ENCODE assay signal across 8 mouse cellular contexts in the genomic region with DNA sequence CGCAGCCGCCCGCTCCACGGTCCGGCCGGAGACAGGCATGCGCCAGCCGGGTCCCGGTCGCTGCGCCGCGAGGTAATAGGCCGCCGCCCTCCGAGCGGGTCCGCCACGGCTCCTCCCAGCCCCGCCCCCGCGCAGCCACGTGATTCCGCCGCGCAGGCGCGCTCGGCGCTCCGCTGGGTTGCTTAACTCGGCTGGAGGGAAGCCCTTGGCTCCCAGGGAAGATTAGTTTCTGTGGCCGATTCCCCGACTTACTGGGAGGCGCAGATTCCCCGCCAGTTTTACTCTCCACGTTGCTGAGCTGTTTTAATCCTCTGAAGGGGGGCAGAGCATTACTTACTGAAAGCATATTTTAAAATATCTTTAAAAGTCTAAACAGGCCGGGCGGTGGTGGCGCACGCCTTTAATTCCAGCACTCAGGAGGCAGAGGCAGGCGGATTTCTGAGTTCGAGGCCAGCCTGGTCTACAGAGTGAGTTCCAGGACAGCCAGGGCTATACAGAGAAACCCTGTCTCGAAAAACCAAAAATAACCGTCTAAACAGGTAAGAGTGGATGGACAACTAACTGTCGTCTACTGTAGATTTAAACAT. TPM values are rescaled to one million over a fixed set of nuclear protein-coding genes. Genes with fewer than 3 reads are reported as not detected.
A peak's percentile ranks its signal among the peaks of the same experiment; 100 is the strongest.
DNase-seq lines count a peak whose midpoint lies in the region; ATAC-seq and TF ChIP-seq lines count a peak whose summit lies in the region.

A gene (minus strand): TSS at position 69 of the 587 bp plus-strand sequence.

- ATAC-seq in hindbrain, embryonic 11.5 days (ENCODE audit: low FRiP score), result peak; percentile 98
- peak; percentile 98 for ATAC-seq in lung, embryonic 16.5 days (ENCODE audit: low read depth)

- H3K27me3 ChIP-seq in hindbrain, embryonic 11.5 days (ENCODE audit: control insufficient read depth, insufficient read depth, low read length), result no peaks in the 10 kb centered on the region
- no peaks in the 10 kb centered on the region for H3K27me3 ChIP-seq in lung, embryonic 16.5 days (ENCODE audit: control insufficient read depth, insufficient read depth, low read depth, low read length)
- H3K27me3 ChIP-seq in thymus, adult 2 months (ENCODE audit: control insufficient read depth, insufficient read depth, low read length), result no peaks in the 10 kb centered on the region

- H3K36me3 ChIP-seq in hindbrain, embryonic 11.5 days (ENCODE audit: control insufficient read depth, insufficient read depth, low read length), result peaks cover 4% of the 10 kb centered on the region; the same call in 1 of the 2 replicates
- peaks cover 22% of the 10 kb centered on the region for H3K36me3 ChIP-seq in lung, embryonic 16.5 days (ENCODE audit: control insufficient read depth, insufficient read depth, low read length)
- H3K36me3 ChIP-seq in thymus, adult 2 months (ENCODE audit: control insufficient read depth, insufficient read depth, low read length), result peaks cover 15% of the 10 kb centered on the region

- peak; percentile 97 for DNase-seq in Muller cell, postnatal 12 days (ENCODE audit: inconsistent ontology term)
- peak; percentile 95 for DNase-seq in cerebellum, adult 9-11 months
- DNase-seq in frontal cortex, adult 2 months (ENCODE audit: extremely low spot score in 1 of 2, low spot score in 1 of 2), result peak; percentile 87 to 96
- DNase-seq in hindbrain, embryonic 11.5 days (ENCODE audit: low spot score), result peak; percentile 97
- peak; percentile 94 for DNase-seq in layer of hippocampus, adult 9-11 months
- DNase-seq in ovary, adult 18-20 months (ENCODE audit: low spot score), result peak; percentile 92
- DNase-seq in thymus, adult 2 months, result peak; percentile 98

- peak; percentile 48; the same call in 1 of the 2 replicates for TF ChIP-seq POLR2A in thymus, adult 2 months (IDR thresholded peaks at IDR 0.05; ENCODE audit: control insufficient read depth, extremely low read depth, insufficient read depth, low read length, poor library complexity)

- H3K9ac ChIP-seq in hindbrain, embryonic 11.5 days (ENCODE audit: low read depth, low read length), result peak within 1 kb of the TSS; percentile 52
- peak within 1 kb of the TSS; percentile 73 for H3K9ac ChIP-seq in lung, embryonic 16.5 days (ENCODE audit: low read length)

- H3K4me1 ChIP-seq in hindbrain, embryonic 11.5 days (replicated peaks; ENCODE audit: control insufficient read depth, insufficient read depth, low read length), result no peaks in the 10 kb centered on the region
- H3K4me1 ChIP-seq in lung, embryonic 16.5 days (replicated peaks; ENCODE audit: control insufficient read depth, insufficient read depth, low read length), result peaks cover 14% of the 10 kb centered on the region; the same call in 1 of the 2 replicates
- H3K4me1 ChIP-seq in thymus, adult 2 months (replicated peaks; ENCODE audit: control insufficient read depth, insufficient read depth, low read length), result peaks cover 2% of the 10 kb centered on the region; the same call in 1 of the 2 replicates

- peak within 1 kb of the TSS; percentile 50 for H3K4me3 ChIP-seq in hindbrain, embryonic 11.5 days (ENCODE audit: low read depth, low read length)
- peak within 1 kb of the TSS; percentile 61 for H3K4me3 ChIP-seq in lung, embryonic 16.5 days (ENCODE audit: low read length)
- H3K4me3 ChIP-seq in thymus, adult 2 months (ENCODE audit: control insufficient read depth, insufficient read depth, low read length), result peak within 1 kb of the TSS; percentile 43

- 20% methylated on average over 29 of the region's 46 CpGs for WGBS in hindbrain, embryonic 11.5 days
- WGBS in lung, embryonic 16.5 days, result 13% methylated on average over 46 of the region's 46 CpGs
- 15% methylated on average over 46 of the region's 46 CpGs for WGBS in thymus, adult 2 months

- no peaks in the 10 kb centered on the region for H3K9me3 ChIP-seq in hindbrain, embryonic 11.5 days (ENCODE audit: control insufficient read depth, low read length)
- H3K9me3 ChIP-seq in lung, embryonic 16.5 days (ENCODE audit: control insufficient read depth, low read length), result peaks cover 3% of the 10 kb centered on the region; the same call in 1 of the 2 replicates

- H3K4me2 ChIP-seq in hindbrain, embryonic 11.5 days (replicated peaks; ENCODE audit: low read depth, low read length), result peak within 1 kb of the TSS; percentile 88
- peak within 1 kb of the TSS; percentile 90 for H3K4me2 ChIP-seq in lung, embryonic 16.5 days (ENCODE audit: low read depth, low read length)

- no peak for TF ChIP-seq CTCF in thymus, adult 2 months (IDR thresholded peaks at IDR 0.05; ENCODE audit: borderline replicate concordance, control insufficient read depth, extremely low read depth, insufficient read depth, low read length, poor library complexity)

- H3K27ac ChIP-seq in hindbrain, embryonic 11.5 days (ENCODE audit: low read depth, low read length), result no peak within 1 kb of the TSS
- peak within 1 kb of the TSS; percentile 80 for H3K27ac ChIP-seq in lung, embryonic 16.5 days (ENCODE audit: low read length)
- no peak within 1 kb of the TSS for H3K27ac ChIP-seq in thymus, adult 2 months (ENCODE audit: control insufficient read depth, insufficient read depth, low read length)

RNA-seq across cellular contexts. Expression of the gene that starts here (rescaled TPM):
- polyA plus RNA-seq in frontal cortex, adult 2 months (2012; rRNA removed), result 17.7 and 19.0 TPM in 2 replicates
- 18.2 and 20.3 TPM in 2 replicates for polyA plus RNA-seq in hindbrain, embryonic 11.5 days (2014; fragmentation: Nextera tagmentation; extraction: Ambion mirVana)
- 18.3 and 18.6 TPM in 2 replicates for polyA plus RNA-seq in lung, embryonic 16.5 days (2015; fragmentation: Nextera tagmentation; extraction: Ambion mirVana)
- polyA plus RNA-seq in thymus, adult 2 months (2012; rRNA removed), result 13.8 and 19.1 TPM in 2 replicates
